Mouse (Mus musculus) liver (tissue): ENCODE results near the gene Actr3b.
A peak's percentile ranks its signal among the peaks of the same experiment; 100 is the strongest.
"Not testable (repeated sequence)": the region's sequence is repeated elsewhere in the genome, so short reads cannot be mapped to it uniquely, and the experiment has no call there.

Source experiments
- DNase-seq: peaks from one replicate; pipeline ENCODE4 v3.0.0-alpha.2; 2020; ENCODE audit warnings: mixed read lengths

Actr3b gene

GRCm38 (mm10) chr5:25791570-25791969, 31.8 kb downstream of the Actr3b start:
- no peak for DNase-seq

GRCm38 (mm10) chr5:25797776-25798175, 38.0 kb downstream of the Actr3b start:
- DNase-seq, result no peak

- no peak for DNase-seq
Measured at GRCm38 (mm10) chr5:25800929-25801328, 41.1 kb downstream of the Actr3b start.

GRCm38 (mm10) chr5:25801744-25802143, 41.9 kb downstream of the Actr3b start:
- DNase-seq, result no peak

GRCm38 (mm10) chr5:25804569-25804968, 44.8 kb downstream of the Actr3b start:
- no peak for DNase-seq

GRCm38 (mm10) chr5:25812922-25813321, 53.1 kb downstream of the Actr3b start:
- DNase-seq, result no peak

GRCm38 (mm10) chr5:25829308-25830094, 69.7 kb downstream of the Actr3b start:
- no peak for DNase-seq

GRCm38 (mm10) chr5:25830802-25831201, 71.0 kb downstream of the Actr3b start:
- no peak for DNase-seq

- DNase-seq, result peak; percentile 19
Measured at GRCm38 (mm10) chr5:25831624-25832023, 71.8 kb downstream of the Actr3b start.

GRCm38 (mm10) chr5:25839400-25839799, 79.6 kb downstream of the Actr3b start:
- peak; percentile 19 for DNase-seq

- no peak for DNase-seq
Measured at GRCm38 (mm10) chr5:25846558-25846957, 86.8 kb downstream of the Actr3b start.

GRCm38 (mm10) chr5:25847154-25847553, 87.4 kb downstream of the Actr3b start:
- DNase-seq, result no peak

GRCm38 (mm10) chr5:25848058-25848457, 88.3 kb downstream of the Actr3b start:
- peak; percentile 60 for DNase-seq

GRCm38 (mm10) chr5:25866201-25866600, 106.4 kb downstream of the Actr3b start:
- no peak for DNase-seq

GRCm38 (mm10) chr5:25869880-25870279, 110.1 kb downstream of the Actr3b start:
- DNase-seq, result no peak

- DNase-seq, result no peak
Measured at GRCm38 (mm10) chr5:25870632-25871031, 110.8 kb downstream of the Actr3b start.

- DNase-seq, result no peak
Measured at GRCm38 (mm10) chr5:25871342-25872023, 111.7 kb downstream of the Actr3b start.

- DNase-seq, result no peak
Measured at GRCm38 (mm10) chr5:25873046-25873445, 113.2 kb downstream of the Actr3b start.

GRCm38 (mm10) chr5:25875927-25876326, 116.1 kb downstream of the Actr3b start:
- not testable (repeated sequence) for DNase-seq

- no peak for DNase-seq
Measured at GRCm38 (mm10) chr5:25877281-25877680, 117.5 kb downstream of the Actr3b start.

- no peak for DNase-seq
Measured at GRCm38 (mm10) chr5:25877996-25878395, 118.2 kb downstream of the Actr3b start.

GRCm38 (mm10) chr5:25886708-25887107, 126.9 kb downstream of the Actr3b start:
- no peak for DNase-seq

GRCm38 (mm10) chr5:25889746-25890382, 130.1 kb downstream of the Actr3b start:
- no peak for DNase-seq

- DNase-seq, result no peak
Measured at GRCm38 (mm10) chr5:25891321-25891720, 131.5 kb downstream of the Actr3b start.
